Mouse (Mus musculus): ENCODE measurements around the gene Eef2kmt.

- TF ChIP-seq CTCF (IDR thresholded peaks at IDR 0.05; ENCODE audit: low read depth) (no peak), EP300 (IDR thresholded peaks at IDR 0.05; ENCODE audit: low read depth) (no peak)
Observed at GRCm38 (mm10) chr16:5212150-5212549, 43.6 kb downstream of the Eef2kmt start.
